Mouse (Mus musculus): ENCODE measurements at regions not wholly inside any gene's neighbourhood (a gene's known extent, or its start where the extent isn't known, plus 50 kb on each side); places are given as distances from the start of the nearest gene placed in this dataset.

GRCm38 (mm10) chr7:92984701-92985682, 94.7 kb upstream of the Fam181b start:
- no peak for DNase-seq

- DNase-seq: no peak
Observed at GRCm38 (mm10) chr7:92985683-92986070, 94.0 kb upstream of the Fam181b start.

- no peak for DNase-seq
Observed at GRCm38 (mm10) chr7:92998886-92999285, 80.8 kb upstream of the Fam181b start.

- DNase-seq: peak; percentile 6
Observed at GRCm38 (mm10) chr7:93006694-93007231, 72.9 kb upstream of the Fam181b start.

- no peak for DNase-seq
Observed at GRCm38 (mm10) chr7:93007721-93008120, 71.9 kb upstream of the Fam181b start.

GRCm38 (mm10) chr7:93019390-93019789, 60.3 kb upstream of the Fam181b start:
- no peak for DNase-seq

- no peak for DNase-seq
Observed at GRCm38 (mm10) chr7:93023489-93024130, 56.1 kb upstream of the Fam181b start.

- DNase-seq: no peak
Observed at GRCm38 (mm10) chr7:93026231-93026630, 53.4 kb upstream of the Fam181b start.
